Mouse (Mus musculus): ENCODE results near the gene Ldlrad3.
A peak's percentile ranks its signal among the peaks of the same experiment; 100 is the strongest.

Ldlrad3 gene

DNA sequence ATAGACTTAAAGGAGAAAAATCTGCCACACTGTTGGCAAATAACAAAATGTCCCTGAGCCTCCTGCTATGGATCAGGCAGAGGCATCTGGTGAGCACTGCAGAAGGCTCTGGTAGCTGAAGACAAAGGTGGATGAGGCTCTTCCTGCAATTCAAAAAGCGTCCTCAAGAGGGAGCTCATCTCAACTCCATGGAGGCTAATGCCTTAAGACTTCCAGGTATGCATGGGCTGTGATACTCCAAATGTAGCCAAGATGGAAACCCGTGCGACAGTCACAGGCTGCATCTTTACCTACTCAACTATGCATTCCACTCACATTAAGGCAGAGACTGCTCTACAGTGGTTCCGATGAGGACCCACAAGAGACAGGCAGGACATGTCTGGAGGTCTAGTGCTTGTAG, 108.6 kb downstream of the Ldlrad3 start:
- DNase-seq (ENCODE audit: low read depth in 2 of 2, low spot score in 2 of 2) = peak; percentile 26 to 47

DNA sequence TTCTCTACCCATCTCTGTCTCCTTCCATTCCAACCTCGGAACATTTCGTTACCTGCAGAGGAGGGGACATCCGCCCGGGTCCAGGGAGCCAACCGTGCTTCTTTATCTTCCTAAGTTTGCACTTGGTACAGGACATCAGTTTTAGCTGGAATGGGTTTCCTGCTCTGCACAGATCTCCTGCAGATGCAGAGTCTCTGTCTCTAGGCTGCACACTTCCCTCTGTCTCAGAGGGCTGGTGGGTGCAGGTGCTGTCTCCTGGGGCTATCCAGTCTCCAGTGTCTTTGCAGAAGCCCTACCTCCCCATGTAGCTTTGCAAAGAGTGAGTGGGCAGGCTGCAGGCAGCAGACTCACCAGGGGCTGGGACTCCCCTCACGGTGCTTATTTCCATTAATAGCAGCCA, 109.9 kb downstream of the Ldlrad3 start:
- no peak for DNase-seq (ENCODE audit: low read depth in 2 of 2, low spot score in 2 of 2)

DNA sequence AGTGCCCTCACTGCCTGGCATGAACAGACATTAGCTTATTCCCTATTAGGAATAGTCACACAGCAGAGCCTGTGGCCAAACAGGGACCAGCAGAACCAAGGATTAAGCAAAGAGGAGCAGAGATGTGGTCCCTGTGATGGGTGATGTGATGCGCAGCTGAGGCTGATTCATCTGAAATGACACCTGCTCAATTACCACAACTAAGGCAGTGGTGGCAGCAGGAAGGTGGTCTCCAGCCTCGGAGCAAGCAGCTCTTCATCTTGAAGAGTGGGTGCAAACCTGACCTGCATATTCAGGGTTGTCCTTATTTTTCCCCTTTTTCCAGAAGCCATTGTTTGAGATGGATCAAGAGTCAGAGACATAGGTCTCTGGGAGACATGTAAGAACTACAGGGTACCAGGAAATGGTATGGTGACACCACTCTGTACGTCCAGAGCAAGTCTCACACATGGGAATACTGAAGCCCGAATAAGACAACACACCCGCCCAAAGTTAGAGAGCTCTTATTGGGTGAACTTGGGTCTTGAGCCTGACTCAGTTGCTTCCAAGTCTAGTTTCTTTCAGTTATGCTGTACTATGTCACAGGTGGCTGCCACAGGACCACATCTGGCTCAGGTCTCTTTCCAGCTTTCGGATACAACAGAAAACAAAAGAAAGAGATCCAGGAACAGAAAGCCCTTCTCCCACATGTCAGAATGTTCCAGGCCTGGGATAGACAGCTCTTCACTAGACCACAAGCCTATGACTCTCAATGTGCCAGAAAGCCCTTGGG, 112.7 kb downstream of the Ldlrad3 start:
- no peak for DNase-seq (ENCODE audit: low read depth in 2 of 2, low spot score in 2 of 2)

DNA sequence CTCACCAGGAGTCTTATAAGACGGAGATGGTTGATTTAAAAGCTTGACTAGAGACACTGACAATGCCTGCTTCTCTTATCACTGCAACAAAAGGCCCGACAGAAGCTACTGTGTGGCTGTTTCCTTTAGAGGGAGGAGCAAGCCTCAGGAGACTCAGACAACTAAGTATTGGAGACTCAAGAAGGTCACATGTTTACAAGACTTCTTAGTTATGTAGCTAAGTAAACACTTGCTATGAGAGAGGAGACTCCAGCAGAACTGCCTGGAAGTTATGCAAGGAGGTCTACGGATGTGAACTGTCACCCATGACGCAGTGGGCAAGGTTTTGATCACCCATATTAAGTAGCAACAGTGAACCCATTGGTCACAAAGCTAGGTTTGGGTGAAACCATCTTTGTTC, 113.3 kb downstream of the Ldlrad3 start:
- no peak for DNase-seq (ENCODE audit: low read depth in 2 of 2, low spot score in 2 of 2)

DNA sequence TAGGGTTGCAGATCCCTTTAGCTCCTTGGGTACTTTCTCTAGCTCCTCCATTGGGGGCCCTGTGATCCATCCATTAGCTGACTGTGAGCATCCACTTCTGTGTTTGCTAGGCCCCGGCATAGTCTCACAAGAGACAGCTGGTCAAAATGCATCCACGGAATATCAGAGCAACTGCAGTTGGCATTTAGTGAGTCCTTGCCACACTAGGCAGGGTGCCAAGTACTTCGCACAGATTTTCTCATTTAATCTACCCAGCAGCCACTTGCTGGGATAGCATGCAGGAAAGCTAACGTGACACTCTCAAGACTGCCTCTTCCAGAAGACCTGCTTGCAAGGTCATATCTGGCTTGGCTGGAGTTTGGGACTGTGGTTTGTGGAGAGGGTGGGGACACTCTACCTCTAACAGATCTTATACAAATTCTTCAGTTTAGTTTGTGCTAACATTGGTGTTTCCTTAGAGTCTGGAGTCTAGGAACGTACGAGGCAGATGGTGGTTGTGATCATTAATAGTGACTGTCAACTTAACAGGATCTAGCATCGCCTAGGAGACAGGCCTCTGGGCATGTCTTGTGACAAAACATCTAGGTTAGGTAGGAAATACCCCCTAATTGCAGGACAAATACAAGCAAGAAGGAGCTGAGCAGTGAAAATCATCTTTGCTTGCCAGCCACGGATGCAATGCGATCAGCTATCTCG, 115.0 kb downstream of the Ldlrad3 start:
- no peak for DNase-seq (ENCODE audit: low read depth in 2 of 2, low spot score in 2 of 2)

DNA sequence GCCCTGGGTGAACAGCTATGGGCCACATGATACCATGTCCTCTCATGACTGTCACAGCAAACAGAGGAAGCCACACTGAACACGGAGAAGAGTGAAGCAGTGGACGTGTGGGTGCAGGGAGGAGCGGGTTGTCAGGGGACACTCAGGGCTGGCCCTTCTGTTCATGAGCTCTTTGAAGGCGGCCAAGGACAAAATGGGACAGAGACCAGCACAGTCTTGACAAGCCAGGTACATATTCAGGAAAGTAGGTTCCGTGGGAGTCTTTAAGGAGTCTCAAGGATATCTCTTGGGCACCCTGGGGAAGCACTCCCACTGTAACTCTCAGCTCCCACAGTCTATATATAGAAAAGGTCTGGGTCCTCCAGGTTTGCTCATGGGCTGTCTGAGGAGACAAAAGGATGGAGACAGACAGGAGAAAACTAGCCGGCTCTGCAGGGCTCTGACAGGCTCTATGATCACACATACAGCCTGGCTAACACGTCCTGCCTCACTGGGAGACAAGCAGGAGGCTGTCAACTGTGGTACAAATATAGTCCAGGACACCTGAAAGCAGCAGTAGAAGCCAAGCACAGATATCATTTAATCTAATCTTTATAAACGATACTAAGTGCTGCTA, 121.3 kb downstream of the Ldlrad3 start:
- no peak for DNase-seq (ENCODE audit: low read depth in 2 of 2, low spot score in 2 of 2)

DNA sequence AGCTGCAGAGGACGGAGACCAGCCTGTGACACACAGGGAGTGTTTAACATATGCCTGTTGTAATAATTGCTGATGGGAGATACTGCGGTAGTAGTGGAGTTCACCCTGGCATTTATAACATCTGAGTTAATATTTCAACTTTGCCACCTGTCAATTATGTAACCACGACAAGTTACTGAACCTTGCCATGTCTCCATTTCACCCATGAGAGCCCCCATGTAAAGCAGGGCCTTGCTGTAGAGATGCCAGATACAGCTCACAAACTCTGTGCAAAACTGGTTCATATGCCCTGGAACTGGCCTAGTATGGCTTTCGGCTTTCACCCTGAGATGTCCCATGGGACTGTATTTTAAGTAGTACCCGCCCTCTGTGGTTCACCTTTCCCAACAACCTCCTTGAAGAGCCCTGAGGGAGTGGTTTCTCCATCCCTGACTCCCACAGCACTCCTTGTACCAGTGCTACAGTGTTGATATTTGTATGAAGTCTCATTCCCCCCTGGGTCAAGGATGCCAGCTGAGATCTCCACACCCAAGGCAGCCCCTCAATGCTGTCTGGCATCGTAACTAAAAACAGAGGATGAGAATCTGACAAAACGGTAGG, 122.2 kb downstream of the Ldlrad3 start:
- no peak for DNase-seq (ENCODE audit: low read depth in 2 of 2, low spot score in 2 of 2)

DNA sequence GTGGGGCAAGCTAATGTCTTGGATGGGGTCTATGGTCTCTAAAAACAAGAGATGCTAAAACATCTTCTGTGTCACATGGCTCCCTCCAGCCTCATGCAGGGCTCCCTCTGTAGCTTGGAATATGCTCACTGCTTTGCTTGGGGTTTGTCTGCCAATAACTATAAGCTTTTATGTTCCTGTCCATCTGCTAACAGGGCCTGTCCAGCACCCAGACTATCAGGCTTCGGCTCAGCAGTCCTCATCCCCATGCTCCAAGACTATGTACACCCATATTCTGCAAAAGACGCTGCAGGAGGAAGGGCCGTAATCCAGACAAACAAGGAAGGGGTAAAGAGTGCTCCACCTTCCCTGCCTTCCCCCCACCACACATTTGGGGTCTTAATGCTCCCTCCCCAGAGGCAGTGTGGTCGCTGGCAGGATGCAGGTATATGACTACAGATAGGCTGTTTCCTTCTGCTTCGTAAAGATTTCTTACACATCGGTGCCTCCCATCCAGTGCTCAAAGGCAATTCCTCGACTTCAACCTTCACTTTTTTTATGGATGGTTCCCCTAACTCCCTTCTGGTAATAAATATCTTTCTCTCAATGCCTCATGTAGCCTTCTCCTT, 123.2 kb downstream of the Ldlrad3 start:
- DNase-seq (ENCODE audit: low read depth in 2 of 2, low spot score in 2 of 2) = no peak

DNA sequence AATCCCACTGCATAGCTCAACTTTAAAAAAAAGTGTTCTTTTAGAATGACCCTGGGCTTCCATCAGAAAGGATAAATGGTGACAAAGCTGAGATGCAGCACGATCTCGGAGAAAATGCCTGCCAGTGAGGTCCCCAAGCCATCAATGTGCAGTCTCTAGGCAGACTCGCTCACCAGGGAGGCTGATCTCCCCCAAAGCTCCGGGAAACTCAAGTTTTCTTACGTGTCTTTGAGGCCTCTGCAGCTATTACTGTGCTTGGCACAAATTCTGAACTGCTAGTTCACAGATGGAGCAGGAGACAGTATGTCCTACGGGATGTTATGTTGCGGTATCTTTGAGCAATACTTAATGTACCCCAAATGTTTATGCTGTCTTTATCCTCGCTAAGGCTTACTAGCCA, 124.3 kb downstream of the Ldlrad3 start:
- DNase-seq (ENCODE audit: low read depth in 2 of 2, low spot score in 2 of 2) = no peak

DNA sequence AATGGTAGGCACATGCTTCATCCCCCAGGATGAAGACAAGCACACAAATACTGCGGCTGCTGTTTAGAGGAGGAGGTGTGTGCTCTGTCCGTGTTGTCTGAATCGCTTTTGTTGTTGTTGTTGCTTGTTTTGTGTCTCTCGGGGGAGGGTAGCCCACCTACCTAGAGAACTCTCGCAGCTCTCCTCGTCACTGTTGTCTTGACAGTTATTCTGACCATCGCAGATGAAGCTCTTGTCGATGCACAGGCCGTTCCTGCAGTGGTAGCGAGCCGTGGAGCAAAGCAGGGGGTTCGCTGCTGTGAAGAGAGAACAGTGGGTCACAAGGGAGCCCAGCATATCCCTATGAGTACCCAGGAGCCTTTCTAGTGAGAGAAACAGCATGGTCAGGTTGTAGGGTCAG, 128.4 kb downstream of the Ldlrad3 start:
- DNase-seq (ENCODE audit: low read depth in 2 of 2, low spot score in 2 of 2) = no peak

DNA sequence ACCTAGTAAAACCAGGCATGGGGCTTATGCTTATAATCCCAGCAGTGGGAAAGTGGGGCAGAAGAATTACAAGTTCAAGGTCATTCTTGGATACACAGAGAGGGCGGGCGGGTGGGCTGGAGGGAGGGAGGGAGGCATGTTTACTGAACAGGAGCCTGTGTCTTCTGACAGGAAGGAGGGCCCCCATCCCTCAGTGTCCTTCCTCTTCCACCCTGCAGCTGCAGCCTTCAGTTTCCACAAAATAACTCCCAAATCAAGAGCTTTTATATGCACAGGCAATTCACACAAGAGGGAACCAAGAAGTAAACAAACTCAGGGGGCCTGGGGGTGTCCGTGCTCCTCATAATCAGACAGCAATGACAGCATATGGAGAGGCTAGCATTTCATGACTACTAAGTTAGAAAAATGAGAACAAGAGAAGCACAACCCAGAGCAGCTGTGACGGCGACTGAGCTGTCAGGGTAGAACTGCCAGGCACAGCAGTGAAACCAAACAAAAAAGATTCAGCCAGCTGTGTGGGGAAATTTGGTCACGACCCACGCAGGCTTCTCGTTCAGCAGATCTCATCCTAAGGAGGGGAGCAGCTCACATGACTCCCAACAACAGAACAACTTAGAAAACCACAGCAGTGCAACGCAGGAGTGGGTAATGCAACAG, 129.0 kb downstream of the Ldlrad3 start:
- DNase-seq (ENCODE audit: low read depth in 2 of 2, low spot score in 2 of 2) = peak; percentile 4 to 27

DNA sequence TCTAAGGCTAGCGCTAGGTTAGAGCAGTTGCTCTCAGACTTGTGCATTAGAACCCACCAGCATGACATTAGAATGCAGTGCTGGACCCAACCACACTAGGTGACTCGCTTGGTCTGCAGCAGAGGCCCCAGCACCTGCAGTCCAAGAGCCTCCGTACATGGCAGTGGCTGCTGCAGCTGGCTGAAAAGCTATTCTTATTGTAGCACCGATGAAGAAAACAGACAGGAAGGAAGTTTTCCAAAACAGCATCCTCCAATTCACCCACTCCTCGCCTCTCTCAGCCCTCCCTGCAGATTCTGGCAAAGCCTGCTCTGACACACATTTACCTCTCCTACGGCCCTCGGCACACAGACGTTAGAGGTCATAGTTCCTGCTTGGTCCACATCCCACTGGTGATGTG, 130.0 kb downstream of the Ldlrad3 start:
- no peak for DNase-seq (ENCODE audit: low read depth in 2 of 2, low spot score in 2 of 2)

DNA sequence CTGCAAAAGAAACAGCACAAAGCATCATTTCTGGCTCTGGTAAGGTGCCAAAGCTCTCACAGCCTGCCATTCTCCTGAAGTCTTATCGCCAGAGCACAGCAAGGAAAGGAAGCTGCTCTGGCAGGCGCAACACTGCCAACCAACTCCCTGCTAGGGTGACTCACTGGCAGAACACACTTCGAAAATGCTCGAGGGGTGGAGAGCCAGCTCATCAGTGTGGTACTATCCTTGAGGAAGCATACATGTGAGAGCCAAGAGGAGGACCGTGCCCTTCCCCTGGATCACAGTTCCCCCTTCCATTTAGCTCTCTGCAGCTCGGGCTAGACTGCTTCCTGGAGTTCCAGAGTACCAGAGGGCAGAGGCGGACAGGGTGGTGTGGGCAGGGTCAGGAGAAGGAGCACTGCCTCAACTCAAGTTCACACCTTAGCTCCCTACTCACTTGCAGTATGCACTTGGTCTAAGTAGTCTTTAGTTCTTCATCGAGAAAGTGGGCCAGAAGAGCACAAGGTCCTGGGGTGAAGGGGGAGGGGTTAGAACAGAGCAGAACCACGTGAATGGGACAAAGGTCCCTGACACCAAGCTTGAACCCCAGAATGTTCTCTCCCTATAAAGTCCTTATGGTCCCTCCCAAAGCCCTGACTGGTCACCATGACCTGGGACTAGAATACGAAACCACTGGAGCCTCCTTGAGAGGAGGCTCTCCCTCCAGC, 133.1 kb downstream of the Ldlrad3 start:
- no peak for DNase-seq (ENCODE audit: low read depth in 2 of 2, low spot score in 2 of 2)

DNA sequence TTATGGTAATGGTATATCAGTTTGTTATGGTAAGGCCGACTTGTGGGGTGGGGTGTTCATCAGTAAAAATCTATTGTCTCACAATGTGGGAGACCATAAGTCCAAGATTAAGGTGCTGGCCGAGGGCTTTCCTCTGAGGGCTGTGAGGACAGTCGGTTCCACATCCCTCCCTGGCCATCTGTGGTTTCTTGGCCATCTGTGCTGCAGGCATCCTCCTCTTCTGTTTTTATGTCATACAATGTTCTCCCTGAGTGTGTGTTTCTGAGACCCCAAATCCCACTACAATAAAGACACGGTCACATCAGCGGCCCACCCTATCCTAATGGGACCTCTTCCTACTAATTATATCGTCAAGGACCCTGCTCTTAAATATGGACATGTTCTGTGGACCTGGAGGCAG, 133.8 kb downstream of the Ldlrad3 start:
- DNase-seq (ENCODE audit: low read depth in 2 of 2, low spot score in 2 of 2) = no peak

DNA sequence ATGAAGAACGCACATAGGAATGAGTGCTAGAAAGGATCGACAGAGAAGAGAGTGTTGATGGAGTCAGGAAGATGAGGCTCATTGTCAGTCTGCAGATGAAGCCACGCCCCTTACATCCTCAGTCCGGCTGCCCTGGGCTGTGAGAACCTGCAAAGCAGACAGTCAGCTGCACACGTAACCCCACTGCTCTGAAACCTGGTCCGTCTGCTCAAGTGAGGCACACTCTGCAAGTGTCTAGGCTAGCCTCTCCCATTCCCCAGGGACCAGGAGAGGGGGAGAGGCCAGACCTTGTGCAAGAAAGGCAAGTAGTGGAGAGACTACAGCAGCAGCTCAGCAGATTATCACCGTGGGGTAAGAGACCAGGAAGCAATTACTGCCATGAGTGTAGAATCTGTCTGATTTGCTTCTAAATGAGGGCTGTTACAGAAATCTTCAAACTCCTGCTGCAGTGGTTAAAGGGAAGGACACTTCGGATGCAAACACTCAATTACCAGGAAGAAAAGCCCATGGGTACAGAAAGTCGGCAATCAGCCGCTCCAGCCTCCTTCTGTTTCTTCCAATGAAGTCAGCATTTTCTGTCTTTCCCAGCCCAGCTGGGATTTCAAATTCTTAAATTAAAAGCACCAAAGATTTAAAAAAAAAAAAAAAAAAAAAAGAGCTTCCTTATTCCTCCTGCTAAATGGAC, 136.2 kb downstream of the Ldlrad3 start:
- DNase-seq (ENCODE audit: low read depth in 2 of 2, low spot score in 2 of 2) = no peak

DNA sequence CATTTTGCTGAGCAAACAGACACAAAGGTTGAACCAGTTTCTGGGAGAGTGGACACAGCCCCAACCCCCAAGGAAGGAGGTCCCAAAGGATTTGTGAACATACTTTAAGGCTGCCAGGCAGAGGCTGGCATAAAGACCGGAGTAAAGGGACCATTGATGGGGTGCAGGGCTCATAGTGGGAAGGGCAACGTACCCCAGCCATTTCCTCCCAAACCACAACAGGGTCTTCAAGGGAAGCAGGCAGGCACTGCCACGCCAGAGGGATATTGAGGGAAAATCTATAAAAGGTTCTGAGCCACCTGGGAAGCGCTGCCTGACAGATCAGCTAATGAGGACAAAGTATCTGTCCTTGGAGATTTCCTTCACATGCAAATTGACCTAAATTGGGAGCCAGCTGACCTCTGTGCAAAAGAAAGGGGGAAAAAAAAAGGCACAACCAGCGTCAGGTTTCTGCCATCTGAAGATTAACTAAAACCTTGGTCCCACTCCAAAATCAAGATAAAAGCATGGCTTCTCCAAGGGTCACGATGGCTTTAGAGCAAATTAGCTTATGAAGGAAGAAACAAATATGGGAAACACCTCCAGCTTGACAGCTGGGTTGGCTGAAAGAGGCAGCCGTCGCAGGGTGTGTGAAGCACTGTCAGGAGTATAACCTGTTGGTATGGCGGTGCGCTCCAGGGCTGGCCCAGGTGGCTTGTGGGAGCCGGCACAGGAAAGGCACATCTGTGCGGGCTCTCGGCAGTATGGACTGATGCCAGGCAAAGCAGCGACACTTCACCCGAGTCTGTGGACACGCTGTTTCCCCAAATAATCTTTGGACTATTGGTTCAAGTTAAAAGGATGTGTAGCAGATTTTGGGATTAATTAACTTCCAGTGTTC, 137.6 kb downstream of the Ldlrad3 start:
- DNase-seq (ENCODE audit: low read depth in 2 of 2, low spot score in 2 of 2) = no peak

DNA sequence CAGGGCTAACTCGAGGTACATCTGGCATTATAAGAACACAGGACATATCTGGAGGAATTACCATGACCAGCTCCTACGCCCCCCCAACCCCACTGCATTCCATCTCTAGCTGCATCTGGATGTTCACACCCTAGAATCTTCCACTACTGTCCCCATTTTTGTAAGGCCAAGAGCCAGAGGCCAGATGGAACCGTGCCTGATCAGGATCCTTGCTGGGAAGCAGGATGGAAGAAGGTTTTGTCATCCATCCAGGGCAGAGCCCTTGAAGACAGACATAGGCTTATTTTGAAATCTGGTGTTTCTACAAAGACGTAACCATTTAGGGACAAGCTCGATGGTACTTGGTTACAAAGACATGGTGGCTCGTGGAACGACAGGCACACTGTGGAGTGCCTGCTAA, 139.7 kb downstream of the Ldlrad3 start:
- no peak for DNase-seq (ENCODE audit: low read depth in 2 of 2, low spot score in 2 of 2)

DNA sequence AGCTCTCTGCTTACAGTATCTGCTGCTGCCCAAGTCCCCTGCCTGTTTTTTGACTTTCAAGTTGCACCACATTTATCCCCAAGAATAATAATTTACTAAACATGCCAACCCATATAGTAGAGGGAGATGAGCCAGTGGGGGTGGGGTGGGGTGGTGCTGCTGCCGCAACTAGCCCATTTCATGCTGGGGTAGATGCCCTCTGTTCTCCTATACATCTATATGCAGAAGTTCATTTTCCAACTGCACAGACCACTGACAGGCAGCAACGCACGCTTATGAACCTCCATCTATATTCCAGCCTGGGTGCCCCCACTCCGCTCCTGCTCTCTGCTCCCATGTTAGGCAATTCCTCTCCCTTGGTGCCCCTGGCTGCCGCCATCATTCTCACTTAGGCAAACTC, 145.7 kb downstream of the Ldlrad3 start:
- DNase-seq (ENCODE audit: low read depth in 2 of 2, low spot score in 2 of 2) = no peak

DNA sequence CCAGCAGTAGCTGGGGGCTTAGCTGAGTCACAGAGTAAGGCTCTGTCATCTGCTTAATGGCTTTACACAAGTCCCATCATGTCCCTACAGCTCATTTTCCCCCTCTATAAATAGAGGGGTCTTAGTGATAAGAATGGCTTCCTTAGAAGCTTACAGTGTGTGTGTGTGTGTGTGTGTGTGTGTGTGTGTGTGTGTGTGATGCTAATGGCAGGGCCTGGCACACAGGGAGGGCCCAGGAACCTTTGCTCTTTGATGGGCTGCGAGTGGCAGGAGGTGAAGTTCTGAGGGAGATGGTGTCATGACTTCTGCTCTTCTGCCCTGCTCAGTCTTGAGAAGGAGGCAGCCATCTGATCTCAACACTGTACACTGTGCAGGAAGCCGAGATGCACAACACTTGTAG, 146.2 kb downstream of the Ldlrad3 start:
- peak in 1 of 2 experiments; percentile 16 for DNase-seq (ENCODE audit: low read depth in 2 of 2, low spot score in 2 of 2)

Data from CD8-positive naive resting alpha-beta T cell, adult 2 months (primary cell).